Mouse (Mus musculus) hindbrain, embryonic 14.5 days (tissue): ENCODE data around the gene Pask. TPM values are rescaled to one million over a fixed set of nuclear protein-coding genes. Genes with fewer than 3 reads are reported as not detected.

Experiments
- ATAC-seq: fragments of 200-750 bp; cut with Nextera tagmentation; 2 replicates; pipeline ENCODE4 v1.8.0; 2017; ENCODE audit warnings: moderate number of reproducible peaks, mild to moderate bottlenecking, moderate TSS enrichment, moderate library complexity; ENCODE audit not compliant: low FRiP score
- DNase-seq: peaks from one replicate; pipeline ENCODE4 v3.0.0-alpha.2; 2015; ENCODE audit warnings: low spot score
- H3K27ac ChIP-seq: fragments of 300-500 bp; sonication (generic); 2 replicates; pipeline ENCODE4 v1.5.1; 2014; ENCODE audit warnings: mild to moderate bottlenecking, moderate library complexity
- H3K27me3 ChIP-seq: fragments of 300-500 bp; sonication (generic); 2 replicates; pipeline ENCODE4 v1.6.1; 2014; ENCODE audit warnings: mild to moderate bottlenecking, low read length, mixed read lengths; ENCODE audit not compliant: control insufficient read depth, insufficient read depth
- H3K36me3 ChIP-seq: fragments of 300-500 bp; sonication (generic); replicated peaks from 2 replicates; pipeline ENCODE4 v1.6.1; 2014; ENCODE audit not compliant: control insufficient read depth, insufficient read depth
- H3K4me1 ChIP-seq: fragments of 300-500 bp; sonication (generic); replicated peaks from 2 replicates; pipeline ENCODE4 v1.6.1; 2014; ENCODE audit warnings: antibody characterized with exemption, low read length, mixed read lengths; ENCODE audit not compliant: control insufficient read depth, insufficient read depth
- H3K4me2 ChIP-seq: fragments of 300-500 bp; sonication (generic); replicated peaks from 2 replicates; pipeline ENCODE4 v1.6.1; 2014; ENCODE audit warnings: mild to moderate bottlenecking, moderate library complexity
- H3K4me3 ChIP-seq: fragments of 300-500 bp; sonication (generic); replicated peaks from 2 replicates; pipeline ENCODE4 v1.5.1; 2014; ENCODE audit warnings: mild to moderate bottlenecking, low read length
- H3K9ac ChIP-seq: fragments of 300-500 bp; sonication (generic); 2 replicates; pipeline ENCODE4 v1.6.1; 2014
- H3K9me3 ChIP-seq: fragments of 300-500 bp; sonication (generic); 2 replicates; pipeline ENCODE4 v1.6.1; 2016; ENCODE audit warnings: low read length; ENCODE audit not compliant: control insufficient read depth
- WGBS: fragments of 180-500 bp; shearing (Covaris S2); extraction: QIAGEN DNeasy Blood & Tissue Kit; methylation state at CpG from one replicate; pipeline ENCODE4 v1.1.7; 2014; 5-methylcytosine and 5-hydroxymethylcytosine counted together
- polyA plus RNA-seq: library from polyadenylated mRNA; unstranded; fragments of >200 nt; fragmentation: Nextera tagmentation; extraction: Ambion mirVana; gene quantifications from 2 replicates; pipeline ENCODE4 v1.2.1, GENCODE M21; 2014

The Pask gene
- polyA plus RNA-seq, 1 experiment from 2014 or later, result 4.9 TPM

- Histone ChIP-seq H3K27me3 (no peaks in the 10 kb centered on the region), H3K27ac (no peak overlapping the region), H3K4me3 (no peak overlapping the region), H3K36me3 (peaks cover 77% of the 10 kb centered on the region), H3K4me1 (peaks cover 1% of the 10 kb centered on the region; the same call in 1 of the 2 replicates), H3K9me3 (no peaks in the 10 kb centered on the region), H3K9ac (no peak overlapping the region), H3K4me2 (no peak overlapping the region)
- no peak for DNase-seq
- ATAC-seq, result no peak
- 63% methylated on average over 4 of the region's 4 CpGs for WGBS
Observed at GRCm38 (mm10) chr1:93349701-93350100, 6.4 kb upstream of the Pask start.

- Histone ChIP-seq H3K9ac (no peak overlapping the region), H3K4me2 (no peak overlapping the region), H3K4me3 (no peak overlapping the region), H3K9me3 (no peaks in the 10 kb centered on the region), H3K4me1 (peaks cover 10% of the 10 kb centered on the region), H3K27me3 (no peaks in the 10 kb centered on the region), H3K36me3 (peaks cover 51% of the 10 kb centered on the region), H3K27ac (no peak overlapping the region)
- DNase-seq (no peak), ATAC-seq (no peak)
- WGBS, result 94% methylated on average over 5 of the region's 5 CpGs
Observed at GRCm38 (mm10) chr1:93347176-93347575, 3.9 kb upstream of the Pask start.

- peak overlapping the region; percentile 66 for H3K4me3 ChIP-seq
- H3K27me3 ChIP-seq, result no peaks in the 10 kb centered on the region
- H3K36me3 ChIP-seq, result peaks cover 23% of the 10 kb centered on the region
- DNase-seq (peak; percentile 96), ATAC-seq (peak; percentile 98)
- peak overlapping the region; percentile 74 for H3K9ac ChIP-seq
- H3K4me1 ChIP-seq, result peaks cover 10% of the 10 kb centered on the region
- peak overlapping the region; percentile 79 for H3K27ac ChIP-seq
- H3K9me3 ChIP-seq, result no peaks in the 10 kb centered on the region
- WGBS, result under 1% methylated on average over 39 of the region's 39 CpGs
- peak overlapping the region; percentile 98 for H3K4me2 ChIP-seq
Observed at GRCm38 (mm10) chr1:93343504-93344047, 294 bp upstream of the Pask start.

DNA sequence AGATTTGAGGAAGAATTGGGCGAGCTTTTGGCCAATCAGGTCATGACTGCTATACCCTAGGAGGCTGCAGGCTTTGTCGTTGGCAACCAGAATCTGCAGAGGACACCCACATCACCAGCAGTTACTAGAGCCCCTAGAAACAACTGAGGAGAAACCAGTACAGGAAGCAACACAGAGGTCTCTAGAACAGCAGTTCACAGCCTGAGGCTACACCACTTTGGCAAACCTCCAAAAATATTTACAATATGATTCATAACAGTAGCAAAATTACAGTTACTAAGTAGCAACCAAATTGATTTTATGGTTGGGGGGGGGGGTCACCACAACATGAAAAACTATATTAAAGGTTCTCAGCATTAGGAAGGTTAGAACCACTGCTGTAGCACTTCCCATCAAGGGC, 8.7 kb downstream of the Pask start:
- ATAC-seq (no peak), DNase-seq (no peak)
- H3K27ac ChIP-seq, result no peak overlapping the region

DNA sequence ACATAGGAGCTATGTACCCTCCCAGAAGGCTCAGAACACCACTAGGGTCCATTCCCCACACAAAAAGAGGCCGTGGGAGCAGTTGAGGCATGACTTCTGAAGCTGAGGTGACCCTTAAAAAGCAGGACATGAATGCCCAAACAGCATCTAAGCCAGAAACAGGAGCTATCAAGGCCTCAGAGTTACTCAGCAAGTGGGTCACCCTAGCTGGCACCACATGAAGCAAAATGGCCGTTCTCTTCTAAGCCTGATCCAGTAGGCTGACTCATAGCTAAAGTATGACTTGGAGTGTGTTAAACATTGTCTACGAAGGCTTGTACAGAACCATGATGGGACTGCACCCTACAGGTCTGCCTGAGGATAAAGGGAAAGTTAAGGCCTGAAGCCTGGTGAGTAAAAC, 16.8 kb downstream of the Pask start:
- H3K36me3 ChIP-seq, result peaks cover 41% of the 10 kb centered on the region
- 97% methylated on average over 3 of the region's 3 CpGs for WGBS
- H3K9ac ChIP-seq, result no peak overlapping the region
- H3K4me2 ChIP-seq, result no peak overlapping the region
- DNase-seq (no peak), ATAC-seq (no peak)
- H3K9me3 ChIP-seq, result no peaks in the 10 kb centered on the region
- H3K4me3 ChIP-seq, result no peak overlapping the region
- no peaks in the 10 kb centered on the region for H3K4me1 ChIP-seq
- no peak overlapping the region for H3K27ac ChIP-seq
- no peaks in the 10 kb centered on the region for H3K27me3 ChIP-seq

More for the DNA sequence above, 8.7 kb downstream of the Pask start:
- no peak overlapping the region for H3K4me3 ChIP-seq
- H3K4me2 ChIP-seq, result no peak overlapping the region
- 77% methylated on average over 2 of the region's 2 CpGs for WGBS
- no peaks in the 10 kb centered on the region for H3K4me1 ChIP-seq
- H3K9me3 ChIP-seq, result no peaks in the 10 kb centered on the region
- no peaks in the 10 kb centered on the region for H3K27me3 ChIP-seq
- H3K9ac ChIP-seq, result no peak overlapping the region
- H3K36me3 ChIP-seq, result peaks cover 24% of the 10 kb centered on the region

GRCm38 (mm10) chr1:93323973-93324372, 19.3 kb downstream of the Pask start:
- ATAC-seq (no peak), DNase-seq (no peak)
- WGBS, result 90% methylated on average over 6 of the region's 6 CpGs
- Histone ChIP-seq H3K27me3 (no peaks in the 10 kb centered on the region), H3K4me3 (no peak overlapping the region), H3K4me1 (no peaks in the 10 kb centered on the region), H3K4me2 (no peak overlapping the region), H3K9ac (no peak overlapping the region), H3K9me3 (no peaks in the 10 kb centered on the region), H3K36me3 (peaks cover 48% of the 10 kb centered on the region), H3K27ac (no peak overlapping the region)

GRCm38 (mm10) chr1:93305581-93306337, 37.5 kb downstream of the Pask start, which contains the start of gene Mterf4:
Gene Mterf4, minus strand, starts transcription at chr1:93305915.
- H3K27ac ChIP-seq, result peak within 1 kb of the TSS; percentile 62; the same call in 1 of the 2 replicates

DNA sequence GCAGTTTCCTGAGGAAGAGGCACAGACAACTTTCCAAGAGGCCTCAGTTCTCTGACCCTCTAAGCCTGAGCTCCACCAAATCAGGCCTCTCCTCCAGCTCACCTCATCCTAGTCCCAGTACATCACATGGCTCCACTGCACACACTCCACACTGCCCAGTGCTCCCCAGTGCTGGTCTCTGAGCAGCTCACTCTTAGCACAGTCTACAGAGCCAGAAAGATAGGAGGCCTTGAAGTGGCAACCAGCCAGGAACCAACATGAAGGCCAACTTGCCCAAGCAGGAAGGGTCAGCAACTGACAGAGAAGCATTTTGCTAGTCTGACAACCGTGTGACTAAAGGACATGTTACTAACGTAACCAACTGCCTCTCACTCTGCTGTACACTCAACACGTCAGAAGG, 42.7 kb downstream of the Pask start:
- H3K9me3 ChIP-seq, result no peaks in the 10 kb centered on the region
- 84% methylated on average over 3 of the region's 3 CpGs for WGBS
- ATAC-seq (no peak), DNase-seq (no peak)
- no peak overlapping the region for H3K27ac ChIP-seq
- H3K4me2 ChIP-seq, result no peak overlapping the region
- H3K36me3 ChIP-seq, result peaks cover 83% of the 10 kb centered on the region
- no peak overlapping the region for H3K9ac ChIP-seq
- H3K4me3 ChIP-seq, result no peak overlapping the region
- H3K27me3 ChIP-seq, result no peaks in the 10 kb centered on the region
- peaks cover 10% of the 10 kb centered on the region for H3K4me1 ChIP-seq

More at GRCm38 (mm10) chr1:93305581-93306337, 37.5 kb downstream of the Pask start, which contains the start of gene Mterf4:
- peaks cover 52% of the 10 kb centered on the region for H3K36me3 ChIP-seq
- H3K4me1 ChIP-seq, result peaks cover 15% of the 10 kb centered on the region
- H3K9me3 ChIP-seq, result no peaks in the 10 kb centered on the region
- WGBS, result 7% methylated on average over 36 of the region's 36 CpGs
- peak within 1 kb of the TSS; percentile 69 for H3K4me3 ChIP-seq
- peak within 1 kb of the TSS; percentile 78 for H3K9ac ChIP-seq
- ATAC-seq (peak; percentile 92), DNase-seq (peak; percentile 85)
- H3K27me3 ChIP-seq, result no peaks in the 10 kb centered on the region
- H3K4me2 ChIP-seq, result peak within 1 kb of the TSS; percentile 74

DNA sequence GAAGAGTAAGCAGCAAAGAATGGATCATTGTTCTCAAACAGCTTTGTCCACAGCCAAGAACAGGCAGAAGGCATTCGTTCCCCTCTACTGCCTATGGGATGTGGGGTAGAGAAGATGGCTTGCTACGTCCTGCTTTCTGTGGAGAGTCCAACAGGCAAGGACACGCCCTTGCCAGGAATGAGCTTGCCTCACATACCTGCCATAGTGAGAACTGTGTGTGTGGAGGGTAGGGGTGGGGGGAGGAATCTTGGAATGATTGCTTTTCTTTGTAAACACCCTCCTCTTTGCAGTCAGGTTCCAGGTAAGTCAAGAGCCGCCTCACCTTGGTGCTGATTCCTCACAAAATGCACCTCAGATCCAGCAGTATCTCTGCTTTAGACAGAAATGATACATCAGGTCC, 43.5 kb downstream of the Pask start:
- Histone ChIP-seq H3K9ac (no peak overlapping the region), H3K4me2 (no peak overlapping the region), H3K27ac (no peak overlapping the region), H3K4me3 (no peak overlapping the region), H3K36me3 (peaks cover 86% of the 10 kb centered on the region), H3K27me3 (no peaks in the 10 kb centered on the region), H3K4me1 (peaks cover 6% of the 10 kb centered on the region; the same call in 1 of the 2 replicates), H3K9me3 (no peaks in the 10 kb centered on the region)
- DNase-seq, result no peak
- 93% methylated on average over 4 of the region's 4 CpGs for WGBS
- ATAC-seq, result no peak
